In genomic region chr3:100473146-100473545, GRCm38 (mm10) we compare ENCODE assay signal across 21 mouse cellular contexts. TPM values are rescaled to one million over a fixed set of nuclear protein-coding genes. Genes with fewer than 3 reads are reported as not detected.
A peak's percentile ranks its signal among the peaks of the same experiment; 100 is the strongest.
DNase-seq lines count a peak whose midpoint lies in the region; ATAC-seq and TF ChIP-seq lines count a peak whose summit lies in the region.
"Had no signal": no experiment of that assay in that cellular context is flagged by ENCODE, and none has a peak within 500 bp of the region (broad histone marks: within the 10 kb centered on the region; RNA-seq: fewer than 3 reads in every experiment).

No protein-coding gene starts in this region.

- H3K9me3 ChIP-seq in hindbrain, postnatal 0 days (ENCODE audit: low read length), result no peaks in the 10 kb centered on the region
- H3K9me3 ChIP-seq in hindbrain, embryonic 13.5 days, result no peaks in the 10 kb centered on the region
- H3K9me3 ChIP-seq: embryonic facial prominence, embryonic 13.5 days; hindbrain, embryonic 15.5 days; midbrain, embryonic 10.5 days had no signal

- no peak overlapping the region for H3K27ac ChIP-seq in hindbrain, postnatal 0 days
- H3K27ac ChIP-seq in hindbrain, embryonic 13.5 days, result no peak overlapping the region
- H3K27ac ChIP-seq: embryonic facial prominence, embryonic 13.5 days; hindbrain, embryonic 15.5 days; layer of hippocampus, adult 2 months; liver, embryonic 14.5 days; macrophage had no signal

- 0 out of 2 replicates have a peak, but pooled peaks have one; percentile 6 for TF ChIP-seq CTCF in hindbrain, postnatal 0 days (IDR thresholded peaks at IDR 0.05; ENCODE audit: low read depth)

- no peaks in the 10 kb centered on the region for H3K36me3 ChIP-seq in hindbrain, postnatal 0 days (ENCODE audit: insufficient read depth, low read length)
- H3K36me3 ChIP-seq in hindbrain, embryonic 13.5 days, result no peaks in the 10 kb centered on the region
- H3K36me3 ChIP-seq: embryonic facial prominence, embryonic 13.5 days; hindbrain, embryonic 15.5 days had no signal

- WGBS in hindbrain, postnatal 0 days, result 87% methylated on average over 21 of the region's 21 CpGs
- whole genome bisulfite sequencing in hindbrain, embryonic 13.5 days, result 88% methylated on average over 21 of the region's 21 CpGs

- H3K4me1 ChIP-seq in hindbrain, postnatal 0 days (ENCODE audit: insufficient read depth, low read length), result no peaks in the 10 kb centered on the region; the same call in 1 of the 2 replicates
- peaks cover 10% of the 10 kb centered on the region; the same call in 1 of the 2 replicates for H3K4me1 ChIP-seq in hindbrain, embryonic 13.5 days (replicated peaks)
- H3K4me1 ChIP-seq: embryonic facial prominence, embryonic 13.5 days had no signal

- no peak overlapping the region for H3K9ac ChIP-seq in hindbrain, postnatal 0 days (replicated peaks; ENCODE audit: low read length)
- H3K9ac ChIP-seq in hindbrain, embryonic 13.5 days, result no peak overlapping the region
- H3K9ac ChIP-seq: embryonic facial prominence, embryonic 13.5 days; hindbrain, embryonic 15.5 days; liver, embryonic 14.5 days had no signal

- no peak for ATAC-seq in hindbrain, postnatal 0 days
- ATAC-seq in hindbrain, embryonic 13.5 days (ENCODE audit: low FRiP score), result no peak
- ATAC-seq: forebrain, embryonic 14.5 days; intestine, embryonic 16.5 days had no signal

- no peak overlapping the region for H3K4me2 ChIP-seq in hindbrain, postnatal 0 days (ENCODE audit: low read depth, low read length)
- H3K4me2 ChIP-seq in hindbrain, embryonic 13.5 days, result no peak overlapping the region
- H3K4me2 ChIP-seq: embryonic facial prominence, embryonic 13.5 days; hindbrain, embryonic 15.5 days had no signal

- no peaks in the 10 kb centered on the region for H3K27me3 ChIP-seq in hindbrain, postnatal 0 days (ENCODE audit: insufficient read depth, low read length)
- peaks cover 16% of the 10 kb centered on the region; the same call in 1 of the 2 replicates for H3K27me3 ChIP-seq in hindbrain, embryonic 13.5 days
- H3K27me3 ChIP-seq: CH12.LX; embryonic facial prominence, embryonic 13.5 days; hindbrain, embryonic 15.5 days had no signal

- no peak overlapping the region for H3K4me3 ChIP-seq in hindbrain, postnatal 0 days (ENCODE audit: low read length)
- no peak overlapping the region for H3K4me3 ChIP-seq in hindbrain, embryonic 13.5 days
- H3K4me3 ChIP-seq: embryonic facial prominence, embryonic 13.5 days; hindbrain, embryonic 15.5 days; layer of hippocampus, adult 2 months; midbrain, embryonic 10.5 days had no signal

- DNase-seq in hindbrain, postnatal 0 days (ENCODE audit: low spot score), result no peak
- DNase-seq in ovary, postnatal 36 days (ENCODE audit: low spot score), result peak; percentile 45
- DNase-seq in ovary, postnatal 14 days (ENCODE audit: low spot score), result no peak
- peak; percentile 16 to 17 for DNase-seq in kidney, postnatal 36 days
- no peak for DNase-seq in right cerebral cortex, adult 18-20 months
- DNase-seq in right cerebral cortex, postnatal 25 days, result no peak
- DNase-seq: cerebellum, adult 9-11 months; gastrocnemius, postnatal 14 days; layer of hippocampus, postnatal 36 days; right cerebral cortex, postnatal 14 days; thymus, postnatal 14 days had no signal

RNA-seq across cellular contexts. Expression of gene Tent5c, which starts 16.0 kb away (rescaled TPM):
- total RNA-seq in hindbrain, postnatal 0 days (2014; rRNA removed), result 2.9 and 3.7 TPM in 2 replicates
- polyA plus RNA-seq in hindbrain, postnatal 0 days (2015; fragmentation: Nextera tagmentation; extraction: Ambion mirVana), result 1.1 and 1.2 TPM in 2 replicates
- polyA plus RNA-seq in hindbrain, embryonic 13.5 days (2015; fragmentation: Nextera tagmentation; extraction: Ambion mirVana), result 3.6 and 4.3 TPM in 2 replicates

Comparison
In these comparisons a context has a peak if more than half of its experiments do, and no peak if none do; other contexts are left out.
1. DNase-seq: peak in ovary, postnatal 36 days (single experiment) and kidney, postnatal 36 days (2 of 2); none in hindbrain, postnatal 0 days (single experiment), ovary, postnatal 14 days (single experiment), right cerebral cortex, adult 18-20 months (single experiment) and right cerebral cortex, postnatal 25 days (single experiment).